Mouse (Mus musculus) CH12.LX (cell line): ENCODE measurements at regions not wholly inside any gene's neighbourhood (a gene's known extent, or its start where the extent isn't known, plus 50 kb on each side); places are given as distances from the start of the nearest gene placed in this dataset.

Experiments
- CTCF ChIP-seq, 2 experiments: IDR thresholded peaks in 1 of 2; conservative IDR thresholded peaks in 1 of 2; 2 replicates each; pipeline ENCODE4 v1.5.1; 2011 to 2012; ENCODE audit warnings: low read depth in 2 of 2, low read length in 2 of 2, improper control_type of control experiment in 1 of 2, inconsistent platforms in 1 of 2, mild to moderate bottlenecking in 1 of 2, moderate library complexity in 1 of 2
- E2F4 ChIP-seq: IDR thresholded peaks from 2 replicates; pipeline ENCODE4 v1.6.1; 2011; ENCODE audit warnings: low read depth, low read length, improper control_type of control experiment; ENCODE audit not compliant: insufficient replicate concordance
- JUND ChIP-seq: conservative IDR thresholded peaks from 2 replicates; pipeline ENCODE4 v1.6.1; 2011; ENCODE audit warnings: low read depth, low read length, improper control_type of control experiment
- MAX ChIP-seq: IDR thresholded peaks from 2 replicates; pipeline ENCODE4 v1.6.1; 2011; ENCODE audit warnings: low read length, improper control_type of control experiment
- MYC ChIP-seq: IDR thresholded peaks from 2 replicates; pipeline ENCODE4 v1.6.1; 2011; ENCODE audit warnings: low read depth, mild to moderate bottlenecking, improper control_type of control experiment, low read length
- POLR2A ChIP-seq: IDR thresholded peaks from 2 replicates; pipeline ENCODE4 v1.6.1; 2011; ENCODE audit warnings: low read depth, mild to moderate bottlenecking, improper control_type of control experiment, low read length
- UBTF ChIP-seq: IDR thresholded peaks from 2 replicates; pipeline ENCODE4 v1.6.1; 2012; ENCODE audit warnings: low read depth, mild to moderate bottlenecking, inconsistent platforms, low read length, improper control_type of control experiment, moderate library complexity
- USF1 ChIP-seq: IDR thresholded peaks from 2 replicates; pipeline ENCODE4 v1.6.1; 2014; ENCODE audit warnings: low read depth, mild to moderate bottlenecking, inconsistent platforms, low read length, improper control_type of control experiment
- ZC3H11A ChIP-seq: IDR thresholded peaks from 2 replicates; pipeline ENCODE4 v1.6.1; 2012; ENCODE audit warnings: low read depth, mild to moderate bottlenecking, inconsistent platforms, low read length, improper control_type of control experiment

DNA sequence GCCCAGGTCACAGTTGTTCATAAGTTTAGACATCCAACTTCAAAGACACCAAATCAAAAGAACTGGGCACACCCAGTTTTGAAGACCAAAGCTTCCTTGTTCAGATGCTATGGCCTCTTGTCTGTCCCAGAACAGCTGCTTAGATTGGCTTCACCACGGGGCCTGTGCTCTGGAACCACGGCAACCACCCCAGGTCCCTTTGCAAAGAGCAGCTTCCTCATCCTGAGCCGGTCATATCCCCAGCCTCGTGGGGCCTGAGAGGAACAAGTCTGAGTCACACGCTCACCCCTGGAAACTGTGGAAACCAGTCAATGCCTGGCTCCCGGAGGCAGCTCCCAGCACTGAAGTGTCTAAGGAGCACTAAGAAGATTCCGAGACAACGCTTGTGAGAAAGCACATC lies 264.8 kb upstream of the Sulf2 start:
- no peak for TF ChIP-seq CTCF (conservative IDR thresholded peaks at IDR 0.05 in 1 of 2, IDR thresholded peaks at IDR 0.05 in 1 of 2; ENCODE audit: low read depth in 2 of 2, low read length in 2 of 2)
- TF ChIP-seq USF1, result no peak
- TF ChIP-seq POLR2A, result no peak
- TF ChIP-seq E2F4, result no peak
- no peak for TF ChIP-seq UBTF
- no peak for TF ChIP-seq MAX
- no peak for TF ChIP-seq ZC3H11A
- no peak for TF ChIP-seq JUND
- TF ChIP-seq MYC, result no peak
